Mouse (Mus musculus) midbrain, embryonic 14.5 days (tissue): ENCODE data around the gene Foxk1. TPM values are rescaled to one million over a fixed set of nuclear protein-coding genes. Genes with fewer than 3 reads are reported as not detected.
A peak's percentile ranks its signal among the peaks of the same experiment; 100 is the strongest.

Experiments used
- ATAC-seq: fragments of 200-750 bp; cut with Nextera tagmentation; 2 replicates; pipeline ENCODE4 v1.8.0; 2017; ENCODE audit warnings: moderate number of reproducible peaks, moderate library complexity; ENCODE audit not compliant: low FRiP score, low TSS enrichment
- DNase-seq: peaks from one replicate; pipeline ENCODE4 v3.0.0-alpha.2; 2015
- H3K27ac ChIP-seq: fragments of 300-500 bp; sonication (generic); replicated peaks from 2 replicates; pipeline ENCODE4 v1.5.1; 2014; ENCODE audit warnings: mild to moderate bottlenecking, low read depth, low read length, moderate library complexity
- H3K27me3 ChIP-seq: fragments of 300-500 bp; sonication (generic); 2 replicates; pipeline ENCODE4 v1.6.1; 2014; ENCODE audit warnings: low read length, control low read depth, mixed read lengths; ENCODE audit not compliant: control insufficient read depth, insufficient read depth
- H3K36me3 ChIP-seq: fragments of 300-500 bp; sonication (generic); 2 replicates; pipeline ENCODE4 v1.6.1; 2014; ENCODE audit warnings: low read length, control low read depth; ENCODE audit not compliant: control insufficient read depth, insufficient read depth
- H3K4me1 ChIP-seq: fragments of 300-500 bp; sonication (generic); 2 replicates; pipeline ENCODE4 v1.6.1; 2014; ENCODE audit warnings: mild to moderate bottlenecking, antibody characterized with exemption, low read length, control low read depth; ENCODE audit not compliant: control insufficient read depth, insufficient read depth
- H3K4me2 ChIP-seq: fragments of 300-500 bp; sonication (generic); 2 replicates; pipeline ENCODE4 v1.6.1; 2014; ENCODE audit warnings: mild to moderate bottlenecking, low read length, moderate library complexity
- H3K4me3 ChIP-seq: fragments of 300-500 bp; sonication (generic); replicated peaks from 2 replicates; pipeline ENCODE4 v1.5.1; 2014; ENCODE audit warnings: low read depth, low read length
- H3K9ac ChIP-seq: fragments of 300-500 bp; sonication (generic); replicated peaks from 2 replicates; pipeline ENCODE4 v1.6.1; 2014; ENCODE audit warnings: mild to moderate bottlenecking, low read length, moderate library complexity
- H3K9me3 ChIP-seq: fragments of 300-500 bp; sonication (generic); 2 replicates; pipeline ENCODE4 v1.6.1; 2016; ENCODE audit warnings: low read length, control low read depth, mixed read lengths; ENCODE audit not compliant: control insufficient read depth
- WGBS: fragments of 180-500 bp; shearing (Covaris S2); extraction: QIAGEN DNeasy Blood & Tissue Kit; methylation state at CpG from one replicate; pipeline ENCODE4 v1.1.7; 2014; 5-methylcytosine and 5-hydroxymethylcytosine counted together
- polyA plus RNA-seq: library from polyadenylated mRNA; unstranded; fragments of >200 nt; fragmentation: Nextera tagmentation; extraction: Ambion mirVana; gene quantifications from 2 replicates; pipeline ENCODE4 v1.2.1, GENCODE M21; 2014

Gene Foxk1
- polyA plus RNA-seq, 1 experiment from 2014 or later, result 4.6 TPM

GRCm38 (mm10) chr5:142401641-142402625 is 636 bp downstream of the Foxk1 start:
- Histone ChIP-seq H3K36me3 (0 out of 2 replicates have a peak, but pooled peaks cover 8% of the 10 kb centered on the region), H3K27me3 (no peaks in the 10 kb centered on the region), H3K4me2 (peak overlapping the region; percentile 79), H3K4me3 (peak overlapping the region; percentile 85), H3K4me1 (peaks cover 42% of the 10 kb centered on the region), H3K27ac (peak overlapping the region; percentile 89), H3K9me3 (no peaks in the 10 kb centered on the region), H3K9ac (peak overlapping the region; percentile 94)
- ATAC-seq (no peak; the same call in none of the 2 replicates), DNase-seq (peak; percentile 66)
- WGBS, result 1% methylated on average over 64 of the region's 67 CpGs

- Histone ChIP-seq H3K4me1 (peaks cover 42% of the 10 kb centered on the region), H3K27me3 (no peaks in the 10 kb centered on the region), H3K36me3 (0 out of 2 replicates have a peak, but pooled peaks cover 15% of the 10 kb centered on the region), H3K9me3 (no peaks in the 10 kb centered on the region), H3K4me3 (0 out of 2 replicates have a peak overlapping the region, but pooled peaks have one; percentile 85), H3K4me2 (peak overlapping the region; percentile 79), H3K27ac (no peak overlapping the region), H3K9ac (peak overlapping the region; percentile 94; the same call in 1 of the 2 replicates)
- DNase-seq (no peak), ATAC-seq (no peak)
- WGBS, result 83% methylated on average over 3 of the region's 3 CpGs
Observed at GRCm38 (mm10) chr5:142403694-142404093, 2.4 kb downstream of the Foxk1 start.

GRCm38 (mm10) chr5:142404307-142404706 is 3.0 kb downstream of the Foxk1 start:
- H3K4me1 ChIP-seq, result peaks cover 42% of the 10 kb centered on the region
- H3K4me2 ChIP-seq, result peak overlapping the region; percentile 79
- WGBS, result 100% methylated on average over 1 of the region's 1 CpGs
- no peaks in the 10 kb centered on the region for H3K9me3 ChIP-seq
- H3K4me3 ChIP-seq, result no peak overlapping the region
- DNase-seq, result no peak
- 0 out of 2 replicates have a peak, but pooled peaks cover 15% of the 10 kb centered on the region for H3K36me3 ChIP-seq
- no peaks in the 10 kb centered on the region for H3K27me3 ChIP-seq
- ATAC-seq, result no peak
- H3K9ac ChIP-seq, result peak overlapping the region; percentile 94; the same call in 1 of the 2 replicates
- no peak overlapping the region for H3K27ac ChIP-seq

GRCm38 (mm10) chr5:142405426-142405825 is 4.1 kb downstream of the Foxk1 start:
- 74% methylated on average over 6 of the region's 6 CpGs for WGBS
- no peak for ATAC-seq
- H3K4me1 ChIP-seq, result peaks cover 48% of the 10 kb centered on the region

GRCm38 (mm10) chr5:142406401-142406800 is 5.1 kb downstream of the Foxk1 start:
- no peaks in the 10 kb centered on the region for H3K27me3 ChIP-seq
- no peak overlapping the region for H3K27ac ChIP-seq
- no peak overlapping the region for H3K4me3 ChIP-seq
- H3K4me1 ChIP-seq, result peaks cover 45% of the 10 kb centered on the region
- ATAC-seq (no peak), DNase-seq (no peak)
- 93% methylated on average over 7 of the region's 7 CpGs for WGBS
- no peak overlapping the region for H3K4me2 ChIP-seq
- H3K9me3 ChIP-seq, result no peaks in the 10 kb centered on the region
- H3K36me3 ChIP-seq, result 0 out of 2 replicates have a peak, but pooled peaks cover 15% of the 10 kb centered on the region
- no peak overlapping the region for H3K9ac ChIP-seq

More at GRCm38 (mm10) chr5:142405426-142405825, 4.1 kb downstream of the Foxk1 start:
- H3K9ac ChIP-seq, result peak overlapping the region; percentile 31; the same call in 1 of the 2 replicates
- no peaks in the 10 kb centered on the region for H3K27me3 ChIP-seq
- H3K27ac ChIP-seq, result no peak overlapping the region
- no peak overlapping the region for H3K4me3 ChIP-seq
- no peak for DNase-seq
- no peaks in the 10 kb centered on the region for H3K9me3 ChIP-seq
- no peak overlapping the region for H3K4me2 ChIP-seq
- 0 out of 2 replicates have a peak, but pooled peaks cover 15% of the 10 kb centered on the region for H3K36me3 ChIP-seq

- 0 out of 2 replicates have a peak, but pooled peaks cover 15% of the 10 kb centered on the region for H3K36me3 ChIP-seq
- WGBS, result 85% methylated on average over 11 of the region's 11 CpGs
- H3K4me2 ChIP-seq, result no peak overlapping the region
- H3K4me1 ChIP-seq, result peaks cover 44% of the 10 kb centered on the region
- no peaks in the 10 kb centered on the region for H3K27me3 ChIP-seq
- no peak overlapping the region for H3K9ac ChIP-seq
- no peaks in the 10 kb centered on the region for H3K9me3 ChIP-seq
- DNase-seq (no peak), ATAC-seq (no peak)
- H3K4me3 ChIP-seq, result no peak overlapping the region
- H3K27ac ChIP-seq, result no peak overlapping the region
Observed at GRCm38 (mm10) chr5:142406937-142407336, 5.6 kb downstream of the Foxk1 start.

- no peaks in the 10 kb centered on the region for H3K9me3 ChIP-seq
- H3K4me3 ChIP-seq, result no peak overlapping the region
- H3K27ac ChIP-seq, result no peak overlapping the region
- ATAC-seq, result no peak
- H3K9ac ChIP-seq, result no peak overlapping the region
- peaks cover 39% of the 10 kb centered on the region for H3K4me1 ChIP-seq
- 0 out of 2 replicates have a peak, but pooled peaks cover 15% of the 10 kb centered on the region for H3K36me3 ChIP-seq
- H3K4me2 ChIP-seq, result no peak overlapping the region
- 59% methylated on average over 7 of the region's 7 CpGs for WGBS
- no peak for DNase-seq
- no peaks in the 10 kb centered on the region for H3K27me3 ChIP-seq
Observed at GRCm38 (mm10) chr5:142407381-142407780, 6.1 kb downstream of the Foxk1 start.

GRCm38 (mm10) chr5:142409169-142409568 is 7.9 kb downstream of the Foxk1 start:
- peaks cover 26% of the 10 kb centered on the region; the same call in 1 of the 2 replicates for H3K4me1 ChIP-seq
- WGBS, result 70% methylated on average over 6 of the region's 6 CpGs

More at GRCm38 (mm10) chr5:142409169-142409568, 7.9 kb downstream of the Foxk1 start:
- H3K36me3 ChIP-seq, result 0 out of 2 replicates have a peak, but pooled peaks cover 15% of the 10 kb centered on the region
- H3K9me3 ChIP-seq, result no peaks in the 10 kb centered on the region
- H3K9ac ChIP-seq, result no peak overlapping the region
- H3K4me2 ChIP-seq, result no peak overlapping the region
- no peak overlapping the region for H3K27ac ChIP-seq
- H3K4me3 ChIP-seq, result no peak overlapping the region
- ATAC-seq (no peak), DNase-seq (no peak)
- H3K27me3 ChIP-seq, result no peaks in the 10 kb centered on the region
